Mouse (Mus musculus) bone marrow macrophage, adult 2 months (primary cell): ENCODE results near the gene Cym. TPM values are rescaled to one million over a fixed set of nuclear protein-coding genes. Genes with fewer than 3 reads are reported as not detected.

Experiments used
- H3K27ac ChIP-seq: 2 replicates; pipeline ENCODE4 v1.5.1; 2012; ENCODE audit warnings: low read depth, low read length; ENCODE audit not compliant: insufficient read depth
- H3K4me1 ChIP-seq: 2 replicates; pipeline ENCODE4 v1.6.1; 2012; ENCODE audit warnings: low read length; ENCODE audit not compliant: control insufficient read depth, insufficient read depth
- H3K4me3 ChIP-seq: 2 replicates; pipeline ENCODE4 v1.5.1; 2012; ENCODE audit warnings: mild to moderate bottlenecking, low read length, moderate library complexity; ENCODE audit not compliant: insufficient read depth
- CTCF ChIP-seq: IDR thresholded peaks from 2 replicates; pipeline ENCODE4 v1.5.1; 2012; ENCODE audit warnings: low read depth, mild to moderate bottlenecking, low read length, moderate library complexity
- POLR2A ChIP-seq: IDR thresholded peaks from 2 replicates; pipeline ENCODE4 v1.6.1; 2012; ENCODE audit warnings: mild to moderate bottlenecking, low read depth, low read length, borderline replicate concordance
- polyA plus RNA-seq: library from polyadenylated mRNA; stranded (reverse); fragments of >200 nt; gene quantifications from 2 replicates; pipeline ENCODE4 v1.2.4, GENCODE M21; 2012; ENCODE audit not compliant: missing spikeins, insufficient read depth, insufficient read length

Gene Cym
- polyA plus RNA-seq, result not detected in 2 replicates

GRCm38 (mm10) chr3:107221608-107222007 lies at the start of gene Cym:
Cym (minus strand) TSS chr3:107221732.
- no peak within 1 kb of the TSS for H3K4me3 ChIP-seq
- TF ChIP-seq POLR2A (no peak), CTCF (no peak)
- no peaks in the 10 kb centered on the region for H3K4me1 ChIP-seq
- no peak within 1 kb of the TSS for H3K27ac ChIP-seq

- Histone ChIP-seq H3K27ac (no peak overlapping the region), H3K4me1 (no peaks in the 10 kb centered on the region), H3K4me3 (no peak overlapping the region)
- TF ChIP-seq POLR2A (no peak), CTCF (no peak)
These were observed 45.3 kb upstream of the Cym start for GRCm38 (mm10) chr3:107266814-107267345.

- no peak for TF ChIP-seq CTCF
- TF ChIP-seq POLR2A, result no peak
These were observed 40.3 kb upstream of the Cym start for GRCm38 (mm10) chr3:107261851-107262165.

GRCm38 (mm10) chr3:107260956-107261850 lies 39.7 kb upstream of the Cym start:
- H3K4me3 ChIP-seq, result no peak overlapping the region
- no peak overlapping the region for H3K27ac ChIP-seq
- no peaks in the 10 kb centered on the region for H3K4me1 ChIP-seq
- no peak for TF ChIP-seq CTCF
- no peak for TF ChIP-seq POLR2A

More at GRCm38 (mm10) chr3:107261851-107262165, 40.3 kb upstream of the Cym start:
- Histone ChIP-seq H3K4me1 (no peaks in the 10 kb centered on the region), H3K4me3 (no peak overlapping the region), H3K27ac (no peak overlapping the region)

- TF ChIP-seq POLR2A (no peak), CTCF (no peak)
- Histone ChIP-seq H3K27ac (no peak overlapping the region), H3K4me3 (no peak overlapping the region), H3K4me1 (no peaks in the 10 kb centered on the region)
These were observed 36.4 kb upstream of the Cym start for GRCm38 (mm10) chr3:107257924-107258323.

- TF ChIP-seq CTCF (no peak), POLR2A (no peak)
- Histone ChIP-seq H3K4me3 (no peak overlapping the region), H3K4me1 (no peaks in the 10 kb centered on the region), H3K27ac (no peak overlapping the region)
These were observed 35.2 kb upstream of the Cym start for GRCm38 (mm10) chr3:107256724-107257123.

GRCm38 (mm10) chr3:107255992-107256391 lies 34.5 kb upstream of the Cym start:
- Histone ChIP-seq H3K27ac (no peak overlapping the region), H3K4me3 (no peak overlapping the region), H3K4me1 (no peaks in the 10 kb centered on the region)
- TF ChIP-seq CTCF (no peak), POLR2A (no peak)

GRCm38 (mm10) chr3:107253925-107254324 lies 32.4 kb upstream of the Cym start:
- Histone ChIP-seq H3K4me3 (no peak overlapping the region), H3K27ac (no peak overlapping the region), H3K4me1 (no peaks in the 10 kb centered on the region)
- TF ChIP-seq CTCF (no peak), POLR2A (no peak)

- Histone ChIP-seq H3K4me3 (no peak overlapping the region), H3K27ac (no peak overlapping the region), H3K4me1 (no peaks in the 10 kb centered on the region)
- TF ChIP-seq CTCF, result no peak
- TF ChIP-seq POLR2A, result no peak
These were observed 30.5 kb upstream of the Cym start for GRCm38 (mm10) chr3:107252035-107252434.

GRCm38 (mm10) chr3:107250320-107250719 lies 28.8 kb upstream of the Cym start:
- no peaks in the 10 kb centered on the region for H3K4me1 ChIP-seq
- TF ChIP-seq CTCF (no peak), POLR2A (no peak)
- H3K4me3 ChIP-seq, result no peak overlapping the region
- no peak overlapping the region for H3K27ac ChIP-seq
